32 mouse cellular contexts compared by ENCODE assay signal in genomic region chr15:99549901-99550300, GRCm38 (mm10). TPM values are rescaled to one million over a fixed set of nuclear protein-coding genes. Genes with fewer than 3 reads are reported as not detected.
"Had no signal": no experiment of that assay in that cellular context is flagged by ENCODE, and none has a peak within 500 bp of the region (broad histone marks: within the 10 kb centered on the region; RNA-seq: fewer than 3 reads in every experiment).

No protein-coding gene starts in this region.

- H3K27me3 ChIP-seq: limb, embryonic 12.5 days; limb, embryonic 15.5 days; lung, embryonic 15.5 days; midbrain, embryonic 13.5 days; neural tube, embryonic 13.5 days; stomach, embryonic 15.5 days had no signal

- H3K27ac ChIP-seq: kidney, postnatal 0 days; layer of hippocampus, adult 2 months; left cerebral cortex, adult 2 months; limb, embryonic 12.5 days; limb, embryonic 15.5 days; liver, embryonic 14.5 days; lung, embryonic 15.5 days; midbrain, embryonic 10.5 days; midbrain, embryonic 13.5 days; neural tube, embryonic 13.5 days; stomach, embryonic 15.5 days had no signal

- DNase-seq: kidney, postnatal 25 days; layer of hippocampus, adult 9-11 months; layer of hippocampus, postnatal 36 days; left cerebral cortex, postnatal 4 days; liver, postnatal 0 days; lung, postnatal 10 days; lung, postnatal 36 days; retina, postnatal 1 day; right cerebral cortex, postnatal 25 days; spleen, adult 18-20 months; thymus, postnatal 25 days had no signal

- ATAC-seq: liver, postnatal 0 days; midbrain, embryonic 13.5 days; midbrain, embryonic 16.5 days had no signal

- H3K4me2 ChIP-seq: limb, embryonic 12.5 days; limb, embryonic 15.5 days; liver, embryonic 11.5 days; lung, embryonic 15.5 days; midbrain, embryonic 13.5 days; neural tube, embryonic 13.5 days; stomach, embryonic 15.5 days had no signal

- H3K9me3 ChIP-seq: limb, embryonic 12.5 days; limb, embryonic 15.5 days; lung, embryonic 15.5 days; megakaryocyte, embryonic 14.5 days; midbrain, embryonic 10.5 days; midbrain, embryonic 13.5 days; neural tube, embryonic 13.5 days; stomach, embryonic 15.5 days had no signal

- H3K36me3 ChIP-seq: limb, embryonic 12.5 days; limb, embryonic 15.5 days; lung, embryonic 15.5 days; midbrain, embryonic 10.5 days; midbrain, embryonic 13.5 days; neural tube, embryonic 13.5 days; stomach, embryonic 15.5 days had no signal

- H3K4me3 ChIP-seq: layer of hippocampus, adult 2 months; left cerebral cortex, adult 2 months; limb, embryonic 12.5 days; limb, embryonic 15.5 days; lung, embryonic 15.5 days; megakaryocyte, embryonic 14.5 days; midbrain, embryonic 10.5 days; midbrain, embryonic 13.5 days; myocyte; neural tube, embryonic 13.5 days; stomach, embryonic 15.5 days had no signal

- H3K4me1 ChIP-seq: lung, embryonic 15.5 days; megakaryocyte, embryonic 14.5 days had no signal

- H3K9ac ChIP-seq: limb, embryonic 12.5 days; limb, embryonic 15.5 days; liver, embryonic 14.5 days; liver, postnatal 0 days; lung, embryonic 15.5 days; midbrain, embryonic 13.5 days; neural tube, embryonic 13.5 days; stomach, embryonic 15.5 days had no signal

RNA-seq across cellular contexts. Expression of gene Faim2, which starts 21.9 kb away (rescaled TPM):
- total RNA-seq: monocyte, adult 5-6 weeks; neutrophil, adult 5-6 weeks had no signal
- polyA plus RNA-seq: kidney, embryonic 14.5 days; liver, embryonic 14.5 days; liver, postnatal 0 days had no signal

RNA-seq across cellular contexts. Expression of gene Aqp2, which starts 29.0 kb away (rescaled TPM):
- total RNA-seq: layer of hippocampus, adult 2 months; layer of hippocampus, postnatal 36 days; left cerebral cortex, postnatal 10 days; left cerebral cortex, postnatal 4 days; monocyte, adult 5-6 weeks; neutrophil, adult 5-6 weeks had no signal
- polyA plus RNA-seq: large intestine, adult 2 months; limb, embryonic 12.5 days; limb, embryonic 15.5 days; liver, embryonic 11.5 days; liver, embryonic 14.5 days; liver, postnatal 0 days; midbrain, embryonic 10.5 days; midbrain, embryonic 13.5 days; midbrain, embryonic 16.5 days; neural tube, embryonic 13.5 days; stomach, embryonic 15.5 days; thymus, postnatal 0 days had no signal

RNA-seq across cellular contexts. Expression of gene Aqp5, which starts 40.7 kb away (rescaled TPM):
- total RNA-seq: layer of hippocampus, adult 2 months; layer of hippocampus, postnatal 36 days; monocyte, adult 5-6 weeks; neutrophil, adult 5-6 weeks had no signal
- polyA plus RNA-seq: limb, embryonic 12.5 days; liver, postnatal 0 days; midbrain, embryonic 10.5 days had no signal

RNA-seq across cellular contexts. Expression of gene Aqp6, which starts 51.3 kb away (rescaled TPM):
- total RNA-seq: left cerebral cortex, postnatal 4 days; monocyte, adult 5-6 weeks; neutrophil, adult 5-6 weeks had no signal
- polyA plus RNA-seq: kidney, embryonic 14.5 days; large intestine, adult 2 months; limb, embryonic 12.5 days; limb, embryonic 15.5 days; liver, embryonic 11.5 days; liver, embryonic 14.5 days; liver, postnatal 0 days; lung, embryonic 15.5 days; midbrain, embryonic 10.5 days; myocyte; stomach, embryonic 15.5 days; thymus, postnatal 0 days had no signal
